Mouse (Mus musculus): ENCODE measurements around the gene Vmn1r2.
A peak's percentile ranks its signal among the peaks of the same experiment; 100 is the strongest.
"Not testable (repeated sequence)": the region's sequence is repeated elsewhere in the genome, so short reads cannot be mapped to it uniquely, and the experiment has no call there.

Gene Vmn1r2

GRCm38 (mm10) chr4:3167020-3167419 lies at the start of gene Vmn1r2:
Gene Vmn1r2 (plus strand): TSS chr4:3167320.
- not testable (repeated sequence) for DNase-seq (ENCODE audit: low spot score in 2 of 2)

- not testable (repeated sequence) for DNase-seq (ENCODE audit: low spot score in 2 of 2)
These were observed 19.2 kb upstream of the Vmn1r2 start for GRCm38 (mm10) chr4:3147926-3148325.

DNA sequence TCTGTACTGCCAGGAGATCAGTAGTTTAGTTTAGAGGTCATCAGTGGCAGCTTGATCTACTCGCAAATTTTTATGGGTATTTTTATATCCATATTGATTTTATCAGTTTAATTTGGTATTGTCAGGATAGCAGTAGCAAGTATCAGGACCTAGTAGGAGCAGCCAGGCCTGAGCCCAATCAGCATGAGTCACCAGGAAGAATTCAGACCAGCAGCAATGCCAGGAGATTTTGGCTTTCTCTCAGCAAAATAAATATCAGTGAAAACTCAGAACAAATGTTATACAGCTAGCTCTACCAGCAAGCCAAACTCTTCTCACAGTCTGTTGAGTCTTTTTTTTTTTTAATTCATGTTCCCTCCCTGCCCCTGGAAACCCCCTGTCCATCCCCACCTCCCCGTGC lies 13.8 kb upstream of the Vmn1r2 start:
- not testable (repeated sequence) for DNase-seq (ENCODE audit: low spot score in 2 of 2)

- not testable (repeated sequence) for DNase-seq (ENCODE audit: low spot score in 2 of 2)
These were observed 2.7 kb upstream of the Vmn1r2 start for GRCm38 (mm10) chr4:3164429-3164828.

GRCm38 (mm10) chr4:3165046-3165445 lies 2.1 kb upstream of the Vmn1r2 start:
- DNase-seq (ENCODE audit: low spot score in 2 of 2), result peak in 1 of 2 experiments; percentile 44

- DNase-seq (ENCODE audit: low spot score in 2 of 2), result not testable (repeated sequence)
These were observed 7.5 kb downstream of the Vmn1r2 start for GRCm38 (mm10) chr4:3174586-3174985.

DNA sequence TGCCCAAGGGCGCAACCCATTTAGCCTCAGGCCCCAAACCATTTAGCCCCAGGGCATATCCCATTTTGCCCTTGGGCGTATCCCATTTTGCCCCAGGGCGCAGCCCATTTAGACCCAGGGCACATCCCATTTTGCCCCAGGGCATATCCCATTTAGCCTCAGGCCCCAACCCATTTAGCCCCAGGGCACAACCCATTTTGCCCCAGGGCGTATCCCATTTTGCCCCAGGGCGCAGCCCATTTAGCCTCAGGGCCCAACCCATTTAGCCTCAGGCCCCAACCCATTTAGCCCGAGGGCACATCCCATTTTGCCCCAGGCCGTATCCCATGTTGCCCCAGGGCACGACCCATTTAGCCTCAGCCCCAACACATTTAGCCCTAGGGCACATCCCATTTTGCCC lies 8.6 kb downstream of the Vmn1r2 start:
- DNase-seq (ENCODE audit: low spot score in 2 of 2), result peak in 1 of 2 experiments; percentile 21

DNA sequence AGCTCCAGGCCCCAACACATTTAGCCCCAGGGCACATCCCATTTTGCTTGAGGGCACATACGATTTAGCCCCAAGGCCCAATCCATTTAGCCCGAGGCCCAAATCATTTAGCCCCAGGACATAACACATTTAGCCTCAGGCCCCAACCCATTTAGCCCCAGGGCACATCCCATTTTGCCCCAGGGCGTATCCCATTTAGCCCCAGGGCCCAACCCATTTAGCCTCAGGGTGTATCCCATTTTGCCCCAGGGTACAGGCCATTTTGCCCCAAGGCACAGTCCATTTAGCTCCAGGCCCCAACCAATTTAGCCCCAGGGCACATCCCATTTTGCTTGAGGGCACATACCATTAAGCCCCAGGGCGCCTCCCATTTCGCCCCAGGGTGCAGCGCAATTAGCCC lies 9.1 kb downstream of the Vmn1r2 start:
- not testable (repeated sequence) for DNase-seq (ENCODE audit: low spot score in 2 of 2)

DNA sequence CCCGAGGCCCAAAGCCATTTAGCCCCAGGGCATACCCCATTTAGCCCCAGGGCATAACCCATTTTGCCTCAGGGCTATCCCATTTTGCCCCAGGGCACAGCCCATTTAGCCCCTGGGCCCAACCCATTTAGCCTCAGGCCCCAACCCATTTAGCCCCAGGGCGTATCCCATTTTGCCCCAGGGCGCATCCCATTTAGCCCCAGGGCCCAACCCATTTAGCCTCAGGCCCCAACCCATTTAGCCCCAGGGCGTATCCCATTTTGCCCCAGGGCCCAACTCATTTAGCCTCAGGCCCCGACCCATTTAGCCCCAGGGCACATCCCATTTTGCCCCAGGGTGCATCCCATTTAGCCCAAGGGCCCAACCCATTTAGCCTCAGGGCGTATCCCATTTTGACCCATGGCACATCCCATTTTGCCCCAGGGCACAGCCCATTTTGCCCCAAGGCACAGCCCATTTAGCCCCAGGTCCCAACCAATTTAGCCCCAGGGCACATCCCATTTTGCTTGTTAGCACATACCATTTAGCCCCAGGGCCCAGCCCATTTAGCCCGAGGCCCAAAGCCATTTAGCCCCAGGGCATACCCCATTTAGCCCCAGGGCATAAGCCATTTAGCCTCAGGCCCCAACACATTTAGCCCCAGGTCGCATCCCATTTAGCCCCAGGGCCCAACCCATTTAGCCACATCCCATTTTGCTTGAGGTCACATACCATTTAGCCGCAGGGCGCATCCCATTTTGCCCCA lies 9.8 kb downstream of the Vmn1r2 start:
- DNase-seq (ENCODE audit: low spot score in 2 of 2), result peak in 1 of 2 experiments; percentile 22

DNA sequence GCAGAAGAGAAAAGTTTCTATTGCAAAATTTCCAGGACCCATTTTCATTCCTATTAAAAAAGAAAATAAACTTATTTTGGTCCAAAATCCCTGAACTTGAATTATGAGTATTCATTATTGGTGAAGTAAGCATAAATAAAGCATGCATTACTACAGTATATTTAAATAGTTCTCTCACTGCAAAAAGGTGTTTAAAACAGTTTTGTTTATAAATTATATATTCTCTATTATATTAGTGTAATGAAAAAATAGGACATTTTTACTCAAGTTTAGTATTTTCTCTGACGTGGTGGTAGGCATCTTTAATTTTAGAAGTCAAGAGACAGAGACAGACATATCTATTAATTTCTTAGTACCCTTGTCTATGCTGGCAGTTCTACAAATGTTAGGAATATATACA lies 18.1 kb downstream of the Vmn1r2 start, which contains the start of gene Vmn1r3:
Gene Vmn1r3 (minus strand): TSS at position 101 of the 400 bp plus-strand sequence.
- not testable (repeated sequence) for DNase-seq (ENCODE audit: low spot score in 2 of 2)

- not testable (repeated sequence) for DNase-seq (ENCODE audit: low spot score in 2 of 2)
These were observed 42.6 kb downstream of the Vmn1r2 start for GRCm38 (mm10) chr4:3209643-3210217.

GRCm38 (mm10) chr4:3213349-3213748 lies 46.2 kb downstream of the Vmn1r2 start:
- DNase-seq (ENCODE audit: low spot score in 2 of 2), result not testable (repeated sequence)

- not testable (repeated sequence) for DNase-seq (ENCODE audit: low spot score in 2 of 2)
These were observed 49.3 kb downstream of the Vmn1r2 start for GRCm38 (mm10) chr4:3216382-3216781.
